Mouse (Mus musculus) liver, embryonic 18 days (tissue): ENCODE data around the gene Defb13. TPM values are rescaled to one million over a fixed set of nuclear protein-coding genes. Genes with fewer than 3 reads are reported as not detected.

Experiments
- polyA plus RNA-seq: library from polyadenylated mRNA; depleted of rRNA; stranded (reverse); fragments of >200 nt; gene quantifications from 2 replicates; pipeline ENCODE4 v1.2.3, GENCODE M21; 2012; rRNA removed

Defb13 gene
- polyA plus RNA-seq: not detected in 2 replicates

GRCm38 (mm10) chr8:21946462-21946861 lies at the start of gene Defb13:
Gene Defb13 (plus strand): TSS chr8:21946762.

DNA sequence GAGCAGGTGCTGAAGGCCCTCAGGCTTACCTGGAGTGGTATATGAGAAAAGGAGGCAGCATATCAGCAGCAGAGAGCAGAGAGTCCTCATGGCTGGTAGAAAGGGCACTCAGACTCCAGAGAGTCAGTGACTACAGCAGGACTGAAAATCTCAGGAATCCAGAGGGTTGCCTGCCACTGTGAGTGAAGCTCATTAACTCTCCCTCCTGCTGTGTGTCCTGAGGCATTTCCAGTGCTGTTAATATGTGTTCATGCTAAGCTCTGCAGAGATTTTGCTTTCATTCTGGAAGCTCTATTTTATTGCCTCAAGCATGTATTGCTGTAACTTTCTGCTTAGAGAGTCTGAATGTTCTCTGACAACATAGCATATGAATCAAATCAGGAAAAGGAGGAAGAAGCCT lies 40.3 kb upstream of the Defb13 start, which contains the start of gene Defb11:
Gene Defb11, minus strand, starts transcription at position 123 of the 400 bp plus-strand sequence.

DNA sequence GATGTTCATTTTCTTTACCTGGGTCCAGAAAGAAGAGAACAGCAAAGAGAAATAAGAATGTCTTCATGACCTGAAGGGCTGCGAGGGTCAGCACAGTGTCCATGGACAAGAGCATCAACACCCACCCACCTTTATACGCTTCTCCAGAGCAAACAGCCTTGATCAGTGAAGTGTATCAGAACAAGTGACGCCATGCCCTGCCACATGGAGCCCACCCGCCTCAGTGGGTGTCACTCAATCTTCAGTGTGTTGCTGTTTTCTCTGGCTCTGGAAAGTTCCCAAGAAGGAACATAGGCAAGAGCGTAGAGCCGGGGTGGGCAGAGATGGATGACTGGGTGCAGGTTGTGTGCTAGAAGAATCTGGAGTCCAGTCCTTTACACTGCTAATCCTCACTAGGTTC lies 14.0 kb upstream of the Defb13 start, which contains the start of gene Defb15:
Gene Defb15, minus strand, starts transcription at position 101 of the 400 bp plus-strand sequence.

DNA sequence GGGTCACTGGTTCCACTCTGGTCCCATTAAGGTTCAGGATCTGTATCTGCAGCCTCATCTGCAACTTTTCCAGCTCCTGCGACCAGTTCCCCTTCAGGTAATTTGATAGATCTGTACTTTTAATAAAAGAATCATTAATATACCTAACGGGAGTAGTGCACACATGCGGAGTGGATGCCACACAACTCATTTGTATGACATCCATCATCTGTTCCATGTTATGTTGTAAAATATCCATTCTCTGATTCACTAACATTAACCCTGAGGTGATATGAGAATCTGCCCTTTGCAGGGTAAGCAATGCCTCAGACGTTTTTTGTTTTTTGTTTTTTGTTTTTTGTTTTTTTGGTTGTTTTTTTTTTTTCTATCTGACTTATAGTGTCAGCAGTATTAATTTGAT lies 8.5 kb upstream of the Defb13 start, which contains the start of gene Defb35:
Gene Defb35, plus strand, starts transcription at position 301 of the 400 bp plus-strand sequence.

DNA sequence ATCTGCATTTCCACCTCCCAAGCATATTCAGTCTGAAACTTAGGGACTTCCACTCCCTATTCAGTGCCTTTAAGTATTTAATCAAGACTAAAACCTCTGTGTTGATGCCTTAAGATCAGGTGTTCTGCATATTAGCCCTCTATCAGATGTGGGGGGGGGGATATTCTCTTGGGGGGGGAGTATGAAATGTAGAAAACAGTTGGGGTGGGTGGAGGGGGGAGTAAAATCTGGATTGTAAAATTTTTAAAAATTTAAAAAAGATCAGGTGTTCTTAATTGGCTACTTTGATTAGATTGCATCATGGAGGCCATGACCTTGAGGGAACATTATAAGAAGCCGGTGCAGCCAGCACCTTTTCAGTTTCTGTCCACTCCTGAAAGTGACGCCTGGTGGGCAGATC lies 11.9 kb downstream of the Defb13 start, which contains the start of gene Fam90a1a:
Gene Fam90a1a, plus strand, starts transcription at position 301 of the 400 bp plus-strand sequence.

GRCm38 (mm10) chr8:21969475-21969874 lies 22.9 kb downstream of the Defb13 start, which contains the start of gene Ccdc70:
Gene Ccdc70 (plus strand): TSS chr8:21969775.

Other genes starting within 250 kb of the Defb13 start
- gene AY761184, start 243.1 kb upstream of the Defb13 start, polyA plus RNA-seq: not detected in 2 replicates
- not detected in 2 replicates for gene Defa24, start 212.3 kb upstream of the Defb13 start, polyA plus RNA-seq
- not detected in 2 replicates for gene Defb50, start 123.2 kb upstream of the Defb13 start, polyA plus RNA-seq
- not detected in 2 replicates for gene Defb2, start 106.8 kb upstream of the Defb13 start, polyA plus RNA-seq
- not detected in 2 replicates for gene Defb10, start 87.9 kb upstream of the Defb13 start, polyA plus RNA-seq
- gene Defb9, start 61.3 kb upstream of the Defb13 start, polyA plus RNA-seq: not detected in 2 replicates
- gene Defb11, start 40.4 kb upstream of the Defb13 start, polyA plus RNA-seq: not detected in 2 replicates
- gene Defb15, start 14.1 kb upstream of the Defb13 start, polyA plus RNA-seq: not detected in 2 replicates
- gene Defb35, start 8.4 kb upstream of the Defb13 start, polyA plus RNA-seq: not detected in 2 replicates
- not detected in 2 replicates for gene Fam90a1a, start 12.0 kb downstream of the Defb13 start, polyA plus RNA-seq
- not detected in 2 replicates for gene Ccdc70, start 23.0 kb downstream of the Defb13 start, polyA plus RNA-seq
- gene Atp7b, start 113.5 kb downstream of the Defb13 start, polyA plus RNA-seq: 7.0 and 9.3 TPM in 2 replicates
- gene Alg11, start 114.0 kb downstream of the Defb13 start, polyA plus RNA-seq: 5.4 and 5.7 TPM in 2 replicates
- 0.14 and 0.15 TPM in 2 replicates for gene Nek5, start 178.3 kb downstream of the Defb13 start, polyA plus RNA-seq
- gene Nek3, start 219.7 kb downstream of the Defb13 start, polyA plus RNA-seq: 1.5 and 1.6 TPM in 2 replicates
- 10.5 and 12.2 TPM in 2 replicates for gene Ckap2, start 239.1 kb downstream of the Defb13 start, polyA plus RNA-seq
- gene Vps36, start 246.0 kb downstream of the Defb13 start, polyA plus RNA-seq: 5.2 and 5.3 TPM in 2 replicates